Mouse (Mus musculus) splenic B cell, adult 2 months (primary cell): ENCODE data around the gene Bbs4.

Experiments used
- DNase-seq: peaks from one replicate; pipeline ENCODE4 v3.0.0-alpha.2; 2011; ENCODE audit warnings: low read depth, low spot score
- H3K27me3 ChIP-seq: 2 replicates; pipeline ENCODE4 v1.6.1; 2012; ENCODE audit warnings: mild to moderate bottlenecking, low read length, moderate library complexity, mixed read lengths; ENCODE audit not compliant: control insufficient read depth, poor library complexity, insufficient read depth, severe bottlenecking
- H3K36me3 ChIP-seq: 2 replicates; pipeline ENCODE4 v1.6.1; 2012; ENCODE audit warnings: mild to moderate bottlenecking, low read length, moderate library complexity, mixed read lengths; ENCODE audit not compliant: control insufficient read depth, poor library complexity, insufficient read depth, severe bottlenecking

Gene Bbs4

GRCm38 (mm10) chr9:59330055-59330454, 23.3 kb downstream of the Bbs4 start:
- Histone ChIP-seq H3K36me3 (peaks cover 6% of the 10 kb centered on the region), H3K27me3 (no peaks in the 10 kb centered on the region)
- DNase-seq: no peak

DNA sequence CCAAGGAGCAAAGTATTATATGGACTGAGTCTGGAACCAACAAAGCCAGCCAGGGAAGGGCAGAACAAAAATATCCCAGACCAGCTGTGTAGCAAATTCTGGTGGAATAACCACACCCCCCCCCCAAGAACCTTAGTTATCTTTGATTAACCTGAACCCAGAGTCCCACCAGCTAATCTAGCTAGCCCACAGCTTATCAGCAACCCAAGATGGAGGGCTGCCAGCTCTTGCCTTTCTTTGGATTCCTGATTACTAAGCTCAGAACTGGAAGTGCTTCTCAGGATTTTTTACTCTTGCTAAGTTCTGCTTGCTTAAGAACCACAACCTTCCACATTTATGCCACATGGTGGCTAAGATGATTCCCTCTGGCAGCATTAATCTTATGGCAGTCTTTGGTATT, 29.0 kb downstream of the Bbs4 start:
- Histone ChIP-seq H3K36me3 (peaks cover 8% of the 10 kb centered on the region), H3K27me3 (no peaks in the 10 kb centered on the region)
- DNase-seq: no peak

DNA sequence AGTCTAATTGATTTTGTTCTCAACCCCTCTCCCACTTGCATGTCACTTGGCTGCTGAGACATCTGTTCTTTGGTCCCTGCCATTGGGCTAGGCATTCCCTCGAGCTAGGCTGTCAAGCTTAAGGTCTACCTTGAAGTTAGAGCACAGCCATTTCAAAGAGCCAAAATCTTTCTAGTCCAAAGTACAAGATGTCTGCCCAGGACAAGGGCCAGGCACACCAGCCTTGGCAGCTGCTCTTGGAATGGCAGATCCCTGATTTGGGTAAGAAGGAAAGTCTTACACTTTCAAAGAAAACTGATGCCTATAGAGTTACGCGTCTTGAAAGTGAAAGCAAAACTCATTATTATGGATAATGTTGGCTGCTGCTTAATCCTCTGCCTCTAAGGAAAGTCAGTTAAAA, 37.1 kb downstream of the Bbs4 start:
- no peak for DNase-seq
- Histone ChIP-seq H3K27me3 (no peaks in the 10 kb centered on the region), H3K36me3 (peaks cover 18% of the 10 kb centered on the region)

GRCm38 (mm10) chr9:59311284-59311670, 42.0 kb downstream of the Bbs4 start:
- no peaks in the 10 kb centered on the region for H3K27me3 ChIP-seq
- H3K36me3 ChIP-seq: peaks cover 16% of the 10 kb centered on the region
- DNase-seq: no peak

DNA sequence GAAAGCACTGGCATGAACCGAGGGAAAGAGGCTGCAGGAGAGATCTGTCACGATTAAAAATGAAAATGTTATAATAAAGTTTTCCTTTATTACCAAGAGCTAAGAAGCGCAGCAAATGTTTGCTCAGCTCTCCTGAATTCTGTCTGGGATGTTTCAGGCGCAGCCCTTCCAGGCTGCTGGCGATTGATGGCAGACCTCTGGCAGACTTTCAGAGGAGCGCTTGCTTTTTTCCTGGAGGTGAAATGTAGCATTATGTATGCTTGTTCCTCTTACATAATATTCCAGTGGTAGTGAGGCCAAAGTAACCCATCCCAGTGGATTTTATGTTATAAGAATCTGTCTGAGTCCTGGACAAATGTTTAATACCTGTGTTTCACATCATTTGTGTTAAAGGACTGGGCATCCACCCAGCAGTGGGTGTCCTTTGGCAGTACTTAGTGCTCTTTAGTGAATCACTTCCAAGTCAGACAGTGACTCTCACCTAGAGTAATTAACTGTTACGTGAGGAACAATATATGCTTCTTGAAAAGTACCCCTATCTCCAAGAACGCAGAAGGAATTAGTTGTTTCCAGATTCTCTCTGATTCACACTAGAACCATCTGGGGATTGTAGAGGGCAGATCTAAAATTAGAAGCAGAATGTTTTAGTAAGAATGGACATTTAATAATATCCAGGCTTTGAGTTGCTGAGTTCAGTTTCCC, 42.6 kb downstream of the Bbs4 start:
- H3K27me3 ChIP-seq: no peaks in the 10 kb centered on the region

DNA sequence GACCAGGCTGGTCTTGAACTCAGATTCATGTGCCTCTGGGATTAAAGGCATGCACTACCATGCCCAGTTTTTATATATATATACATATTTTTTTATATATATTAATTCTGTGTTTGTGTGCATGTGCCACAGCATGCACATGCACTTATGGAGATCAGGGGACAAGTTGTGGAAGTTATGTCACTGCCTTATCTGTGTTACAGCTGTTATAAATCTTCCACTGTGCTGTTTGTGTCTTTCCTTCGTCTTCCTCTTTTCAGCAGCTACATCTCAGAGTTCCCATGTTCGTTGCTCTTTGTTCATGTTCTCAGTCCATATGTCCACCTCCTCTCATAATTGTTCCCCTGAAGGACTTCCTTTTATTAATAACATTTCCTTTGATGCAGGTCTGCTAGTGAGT, 45.4 kb downstream of the Bbs4 start:
- Histone ChIP-seq H3K27me3 (no peaks in the 10 kb centered on the region), H3K36me3 (peaks cover 5% of the 10 kb centered on the region)
- no peak for DNase-seq

More for the DNA sequence above, 42.6 kb downstream of the Bbs4 start:
- no peak for DNase-seq
- H3K36me3 ChIP-seq: peaks cover 14% of the 10 kb centered on the region

- DNase-seq: no peak
- no peaks in the 10 kb centered on the region for H3K27me3 ChIP-seq
- peaks cover 7% of the 10 kb centered on the region; the same call in 1 of the 2 replicates for H3K36me3 ChIP-seq
Observed at GRCm38 (mm10) chr9:59296419-59296818, 56.9 kb downstream of the Bbs4 start.

GRCm38 (mm10) chr9:59292493-59292875, 60.8 kb downstream of the Bbs4 start:
- H3K36me3 ChIP-seq: no peaks in the 10 kb centered on the region
- H3K27me3 ChIP-seq: no peaks in the 10 kb centered on the region
- no peak for DNase-seq

DNA sequence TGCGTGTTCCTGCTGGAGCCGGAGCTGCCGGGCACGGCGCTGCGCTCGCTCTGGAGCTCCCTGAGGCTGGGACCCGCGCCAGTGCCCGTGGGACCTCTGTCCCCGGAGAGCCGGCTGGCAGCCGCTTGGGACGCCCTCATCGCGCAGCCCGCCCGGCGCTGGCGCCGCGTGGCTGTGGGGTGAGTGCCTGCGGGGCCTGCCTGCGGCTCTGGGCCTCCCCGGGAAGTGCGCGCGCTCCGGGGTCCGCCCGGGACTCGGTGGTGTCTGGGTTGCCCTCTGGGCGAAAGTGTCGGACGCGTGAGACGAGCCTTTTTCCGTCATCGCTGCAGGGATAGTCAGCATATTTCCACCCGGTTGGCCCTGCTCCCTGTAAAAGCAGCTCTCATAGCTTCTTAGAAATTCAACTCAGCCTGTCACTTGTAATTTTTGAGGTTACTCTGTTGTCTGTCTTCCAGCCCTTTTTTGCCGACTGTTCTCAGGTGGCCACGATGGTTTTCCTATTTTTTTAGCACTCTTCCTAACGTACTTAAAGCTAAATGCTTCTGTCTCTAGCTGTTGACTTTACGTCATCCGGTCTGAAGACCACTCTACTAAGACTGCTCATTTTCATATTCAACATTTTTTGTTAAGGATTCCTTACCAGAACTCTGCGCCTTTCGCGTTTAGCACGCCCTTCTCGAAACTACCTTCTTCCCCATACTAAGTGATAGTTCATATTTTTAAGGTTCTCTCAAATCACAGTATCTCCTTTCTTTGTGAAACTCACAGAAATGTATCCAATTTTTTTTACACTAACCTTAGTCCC, 61.4 kb downstream of the Bbs4 start:
- Histone ChIP-seq H3K36me3 (no peaks in the 10 kb centered on the region), H3K27me3 (no peaks in the 10 kb centered on the region)
- DNase-seq: peak; percentile 69

GRCm38 (mm10) chr9:59290957-59291687, 62.2 kb downstream of the Bbs4 start, which contains the start of gene Adpgk:
Adpgk (plus strand) TSS chr9:59291558.
- H3K36me3 ChIP-seq: no peaks in the 10 kb centered on the region
- peak; percentile 99 for DNase-seq
- no peaks in the 10 kb centered on the region for H3K27me3 ChIP-seq

DNA sequence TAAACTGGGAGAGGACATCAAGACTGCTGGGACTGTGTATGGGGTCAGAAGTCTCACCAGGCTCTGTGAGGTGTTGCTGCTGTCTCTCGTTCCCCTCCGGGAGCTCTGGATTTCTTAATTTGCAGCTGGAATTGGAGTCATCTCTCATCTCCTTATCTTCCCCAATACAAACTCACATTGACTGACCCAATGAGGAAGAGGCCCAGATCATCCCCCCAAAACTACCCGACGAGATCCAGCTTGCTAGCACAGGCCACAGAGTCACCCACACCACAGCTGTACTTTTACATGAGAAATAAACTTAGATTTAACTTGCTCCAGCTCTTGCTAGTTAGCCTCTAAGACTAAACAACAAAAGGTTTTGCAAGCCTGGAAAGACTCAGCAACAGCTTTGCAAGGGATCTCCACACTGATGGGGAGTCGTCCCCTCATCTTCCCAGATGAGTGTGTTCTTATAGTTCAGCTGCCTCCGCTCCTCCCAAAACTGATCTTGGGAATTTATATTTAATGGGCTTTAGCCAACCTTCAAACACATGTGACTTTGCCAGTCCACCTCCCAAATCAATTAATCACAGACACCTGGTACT, 63.7 kb downstream of the Bbs4 start:
- H3K36me3 ChIP-seq: no peaks in the 10 kb centered on the region
- DNase-seq: no peak
- no peaks in the 10 kb centered on the region for H3K27me3 ChIP-seq

GRCm38 (mm10) chr9:59288685-59289410, 64.5 kb downstream of the Bbs4 start:
- H3K27me3 ChIP-seq: no peaks in the 10 kb centered on the region
- H3K36me3 ChIP-seq: no peaks in the 10 kb centered on the region
- no peak for DNase-seq

GRCm38 (mm10) chr9:59288058-59288457, 65.2 kb downstream of the Bbs4 start:
- Histone ChIP-seq H3K36me3 (no peaks in the 10 kb centered on the region), H3K27me3 (no peaks in the 10 kb centered on the region)
- no peak for DNase-seq

- Histone ChIP-seq H3K27me3 (no peaks in the 10 kb centered on the region), H3K36me3 (no peaks in the 10 kb centered on the region)
- DNase-seq: no peak
Observed at GRCm38 (mm10) chr9:59285614-59286013, 67.7 kb downstream of the Bbs4 start.
